Comparison of ENCODE assay signal across 16 mouse cellular contexts in the genomic region with DNA sequence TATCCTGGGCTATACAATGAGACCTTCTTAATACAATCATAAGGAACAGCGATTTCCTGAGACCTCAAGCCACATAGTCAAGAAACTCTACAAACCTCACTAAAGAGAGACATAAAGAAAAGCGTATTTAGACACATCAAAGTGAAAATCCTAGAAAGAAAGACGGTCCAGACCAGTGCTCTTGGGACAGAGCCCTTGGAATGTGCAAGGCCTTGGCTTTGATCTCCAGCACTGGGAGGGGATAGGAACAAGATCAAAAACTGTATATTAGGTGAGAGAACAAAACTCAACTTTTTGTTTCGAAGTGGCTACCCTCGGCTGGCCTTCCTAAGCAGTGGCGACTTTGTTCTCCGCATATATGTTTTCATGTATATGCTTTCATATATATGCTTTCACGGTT.
"Had no signal": no experiment of that assay in that cellular context is flagged by ENCODE, and none has a peak within 500 bp of the region (broad histone marks: within the 10 kb centered on the region; RNA-seq: fewer than 3 reads in every experiment).

No protein-coding gene starts in this region.

- H3K36me3 ChIP-seq: liver, embryonic 13.5 days; liver, embryonic 15.5 days; lung, embryonic 15.5 days; midbrain, embryonic 12.5 days; midbrain, embryonic 15.5 days; neural tube, embryonic 12.5 days; stomach, embryonic 15.5 days had no signal

- H3K4me3 ChIP-seq: liver, embryonic 13.5 days; liver, embryonic 15.5 days; lung, embryonic 15.5 days; megakaryocyte, embryonic 14.5 days; midbrain, embryonic 12.5 days; midbrain, embryonic 15.5 days; neural tube, embryonic 12.5 days; stomach, embryonic 15.5 days had no signal

- H3K27ac ChIP-seq: lung, embryonic 15.5 days; macrophage; midbrain, embryonic 12.5 days; midbrain, embryonic 15.5 days; neural tube, embryonic 12.5 days; stomach, embryonic 15.5 days; stomach, postnatal 0 days had no signal

- ATAC-seq: liver, postnatal 0 days; lung, postnatal 0 days; midbrain, embryonic 15.5 days had no signal

- H3K4me2 ChIP-seq: liver, embryonic 13.5 days; liver, embryonic 15.5 days; lung, embryonic 15.5 days; midbrain, embryonic 12.5 days; midbrain, embryonic 15.5 days; neural tube, embryonic 12.5 days; stomach, embryonic 15.5 days had no signal

- H3K9ac ChIP-seq: liver, embryonic 13.5 days; liver, embryonic 15.5 days; liver, postnatal 0 days; lung, embryonic 15.5 days; midbrain, embryonic 12.5 days; midbrain, embryonic 15.5 days; neural tube, embryonic 12.5 days; stomach, embryonic 15.5 days had no signal

- DNase-seq: liver, embryonic 13.5 days; liver, postnatal 0 days; lung, adult 2 months; lung, postnatal 14 days; lung, postnatal 36 days; right cerebral cortex, postnatal 14 days had no signal

- H3K27me3 ChIP-seq: liver, embryonic 13.5 days; liver, embryonic 15.5 days; lung, embryonic 15.5 days; megakaryocyte, embryonic 14.5 days; midbrain, embryonic 12.5 days; midbrain, embryonic 15.5 days; neural tube, embryonic 12.5 days; stomach, embryonic 15.5 days had no signal

- H3K9me3 ChIP-seq: liver, embryonic 13.5 days; liver, embryonic 15.5 days; lung, embryonic 15.5 days; midbrain, embryonic 12.5 days; midbrain, embryonic 15.5 days; neural tube, embryonic 12.5 days; stomach, embryonic 15.5 days had no signal
